Mouse (Mus musculus) spleen, adult 2 months (tissue): ENCODE data around the gene Rae1.

Experiments
- CTCF ChIP-seq: fragments of 200-500 bp; IDR thresholded peaks from 2 replicates; pipeline ENCODE4 v1.5.1; 2011; ENCODE audit warnings: mild to moderate bottlenecking, inconsistent platforms; ENCODE audit not compliant: insufficient read depth, insufficient read length, insufficient replicate concordance; ENCODE audit errors: extremely low read depth
- POLR2A ChIP-seq: fragments of 200-500 bp; IDR thresholded peaks from 2 replicates; pipeline ENCODE4 v1.6.1; 2011; ENCODE audit warnings: low read depth, low read length, inconsistent platforms

- TF ChIP-seq CTCF: no peak
- no peak for TF ChIP-seq POLR2A
Measured at GRCm38 (mm10) chr2:172961211-172961610, 38.7 kb upstream of the Rae1 start.
